Mouse (Mus musculus): Measurements from ENCODE around the gene Actg1. TPM values are rescaled to one million over a fixed set of nuclear protein-coding genes. Genes with fewer than 3 reads are reported as not detected.

Gene Actg1
- 100 to 1,000 TPM; 861 to 883 TPM for total RNA-seq (2021)
- long read RNA-seq, experiment 1, transcript Actg1-206 (7 exons, 1,189 nt): minor isoform, 11 of 831 reads
- long read RNA-seq, experiment 1, transcript Actg1-204 (5 exons, 1,827 nt): minor isoform, 26 of 831 reads
- long read RNA-seq, experiment 1, transcript Actg1-202 (6 exons, 1,952 nt): major isoform, 672 of 831 reads
- long read RNA-seq, experiment 1, partial matches to known transcripts: 80 of 831 reads
- long read RNA-seq, experiment 1, other reads (novel, unspliced or antisense): 42 of 831 reads
- long read RNA-seq, experiment 2, transcript Actg1-206 (7 exons, 1,189 nt): minor isoform, 29 of 961 reads
- long read RNA-seq, experiment 2, transcript Actg1-204 (5 exons, 1,827 nt): minor isoform, 29 of 961 reads
- long read RNA-seq, experiment 2, transcript Actg1-202 (6 exons, 1,952 nt): major isoform, 766 of 961 reads
- long read RNA-seq, experiment 2, partial matches to known transcripts: 77 of 961 reads
- long read RNA-seq, experiment 2, other reads (novel, unspliced or antisense): 60 of 961 reads

- DNase-seq (ENCODE audit: low spot score in 2 of 2): peak; percentile 18 to 88
Measured at GRCm38 (mm10) chr11:120347791-120348683, at the start of gene Actg1. Gene Actg1, minus strand, starts transcription at chr11:120348542.

GRCm38 (mm10) chr11:120397602-120398001 is 49.3 kb upstream of the Actg1 start:
- no peak for DNase-seq (ENCODE audit: low spot score in 2 of 2)

- no peak for DNase-seq (ENCODE audit: low spot score in 2 of 2)
Measured at GRCm38 (mm10) chr11:120395661-120396060, 47.3 kb upstream of the Actg1 start.

DNA sequence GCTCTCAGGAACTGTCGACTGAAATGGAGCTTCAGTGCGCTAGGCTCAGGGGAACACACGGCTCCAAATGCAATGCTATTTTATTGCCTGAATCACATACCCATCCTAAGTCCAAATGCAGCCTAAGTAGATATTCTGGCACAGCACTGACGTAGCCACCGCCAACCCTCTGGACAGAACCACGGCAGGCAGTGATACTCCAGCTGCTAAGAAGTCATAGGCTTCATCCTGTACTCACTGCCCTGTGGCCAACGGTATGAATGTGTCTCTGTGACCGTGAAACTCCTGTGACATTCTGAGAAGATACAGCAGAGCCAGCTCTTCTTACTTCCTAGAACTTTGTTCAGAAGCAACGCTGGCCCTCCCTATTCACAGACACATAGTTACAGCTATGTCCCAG is 40.2 kb upstream of the Actg1 start:
- DNase-seq (ENCODE audit: low spot score in 2 of 2): no peak

GRCm38 (mm10) chr11:120387157-120387556 is 38.8 kb upstream of the Actg1 start:
- no peak for DNase-seq (ENCODE audit: low spot score in 2 of 2)

DNA sequence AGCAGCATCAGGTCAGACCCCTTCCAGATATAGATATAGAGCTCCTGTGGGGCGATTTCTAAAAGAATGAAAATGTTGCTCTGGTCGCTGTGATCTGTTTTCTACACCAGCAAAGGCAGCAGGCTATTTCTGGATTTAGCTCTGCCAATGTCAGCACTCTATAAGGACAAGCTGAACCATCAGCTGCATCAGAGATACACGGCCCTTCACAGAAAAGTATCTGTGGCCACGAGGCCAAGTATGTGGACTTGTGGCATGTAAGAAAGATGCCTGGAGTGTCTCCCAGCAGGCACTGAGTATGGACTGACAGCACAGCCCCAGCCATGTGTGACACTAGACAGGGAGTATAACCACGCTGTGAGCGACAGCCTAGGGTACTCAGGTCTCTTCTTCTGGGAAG is 38.3 kb upstream of the Actg1 start:
- DNase-seq (ENCODE audit: low spot score in 2 of 2): no peak

DNA sequence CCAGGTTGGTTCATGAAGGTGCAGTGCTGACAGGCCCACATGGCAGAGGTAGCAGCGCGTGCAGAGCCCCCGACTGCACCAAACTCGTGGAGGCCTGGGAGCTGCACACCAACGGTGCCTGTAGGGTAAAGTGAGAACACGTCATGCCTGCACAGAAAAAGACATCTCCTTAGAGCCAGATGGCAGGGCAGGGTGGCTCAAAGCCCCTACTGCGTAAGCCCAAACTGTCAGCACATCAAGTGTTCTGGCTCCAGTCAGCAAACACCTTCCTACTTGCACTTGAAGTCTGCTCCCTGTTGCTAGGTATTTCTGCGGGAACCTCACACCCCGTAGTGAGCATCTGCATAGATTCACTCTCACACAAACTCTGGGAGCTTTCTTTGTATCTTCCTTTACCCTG is 34.2 kb upstream of the Actg1 start:
- no peak for DNase-seq (ENCODE audit: low spot score in 2 of 2)

- no peak for DNase-seq (ENCODE audit: low spot score in 2 of 2)
Measured at GRCm38 (mm10) chr11:120381157-120381556, 32.8 kb upstream of the Actg1 start.

DNA sequence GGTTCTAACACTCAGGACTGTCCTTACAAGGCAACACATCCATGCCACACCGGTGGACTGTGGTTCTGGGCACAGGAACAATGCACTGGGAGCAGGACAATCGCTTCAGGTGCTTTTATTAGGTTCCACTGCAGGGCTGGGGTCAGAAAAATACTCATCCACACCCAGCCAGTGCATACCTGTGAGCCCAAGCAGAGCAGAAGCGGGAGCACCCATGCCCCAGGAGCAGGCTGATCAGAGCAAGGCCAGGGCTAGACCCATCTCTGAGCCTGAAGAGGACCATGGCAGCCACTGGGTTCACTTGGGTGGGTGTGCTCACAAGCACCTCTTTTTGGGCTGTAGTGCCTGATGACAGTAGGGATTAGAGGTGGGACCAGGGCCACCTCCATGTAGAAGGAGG is 31.9 kb upstream of the Actg1 start:
- DNase-seq (ENCODE audit: low spot score in 2 of 2): no peak

GRCm38 (mm10) chr11:120378611-120379540 is 30.5 kb upstream of the Actg1 start, which contains the start of gene Faap100:
Gene Faap100, minus strand, starts transcription at chr11:120378764.
- DNase-seq (ENCODE audit: low spot score in 2 of 2): peak; percentile 82 to 90

DNA sequence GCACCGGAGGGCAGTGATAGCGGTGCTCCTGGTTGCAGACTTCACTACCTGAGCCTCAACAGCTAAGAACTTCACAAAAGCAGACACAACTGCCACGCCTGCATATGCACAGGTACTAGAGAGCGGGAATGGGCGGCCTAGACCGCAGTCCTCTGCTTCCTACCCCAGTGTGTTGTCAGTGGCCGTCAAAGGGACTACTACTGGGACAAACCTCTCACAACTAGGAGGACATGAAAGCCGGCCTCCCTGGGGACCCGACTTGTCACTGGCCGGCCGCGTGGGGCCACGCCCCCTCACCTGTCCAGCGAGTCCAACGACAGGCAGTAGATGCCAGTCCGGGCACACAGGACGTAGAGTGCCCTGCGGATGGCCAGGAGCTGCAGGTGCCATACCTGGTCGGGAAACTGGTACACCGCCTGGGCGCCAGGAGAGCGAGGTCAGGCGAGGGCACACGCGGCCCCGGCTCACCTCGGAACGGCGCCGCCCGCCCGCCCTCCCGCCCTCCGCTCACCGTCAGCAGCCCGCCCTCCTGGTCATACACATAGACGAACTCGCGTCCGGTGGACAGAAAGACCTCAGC is 29.8 kb upstream of the Actg1 start:
- peak in 1 of 2 experiments; percentile 47 for DNase-seq (ENCODE audit: low spot score in 2 of 2)

- DNase-seq (ENCODE audit: low spot score in 2 of 2): no peak
Measured at GRCm38 (mm10) chr11:120377337-120377736, 29.0 kb upstream of the Actg1 start.

DNA sequence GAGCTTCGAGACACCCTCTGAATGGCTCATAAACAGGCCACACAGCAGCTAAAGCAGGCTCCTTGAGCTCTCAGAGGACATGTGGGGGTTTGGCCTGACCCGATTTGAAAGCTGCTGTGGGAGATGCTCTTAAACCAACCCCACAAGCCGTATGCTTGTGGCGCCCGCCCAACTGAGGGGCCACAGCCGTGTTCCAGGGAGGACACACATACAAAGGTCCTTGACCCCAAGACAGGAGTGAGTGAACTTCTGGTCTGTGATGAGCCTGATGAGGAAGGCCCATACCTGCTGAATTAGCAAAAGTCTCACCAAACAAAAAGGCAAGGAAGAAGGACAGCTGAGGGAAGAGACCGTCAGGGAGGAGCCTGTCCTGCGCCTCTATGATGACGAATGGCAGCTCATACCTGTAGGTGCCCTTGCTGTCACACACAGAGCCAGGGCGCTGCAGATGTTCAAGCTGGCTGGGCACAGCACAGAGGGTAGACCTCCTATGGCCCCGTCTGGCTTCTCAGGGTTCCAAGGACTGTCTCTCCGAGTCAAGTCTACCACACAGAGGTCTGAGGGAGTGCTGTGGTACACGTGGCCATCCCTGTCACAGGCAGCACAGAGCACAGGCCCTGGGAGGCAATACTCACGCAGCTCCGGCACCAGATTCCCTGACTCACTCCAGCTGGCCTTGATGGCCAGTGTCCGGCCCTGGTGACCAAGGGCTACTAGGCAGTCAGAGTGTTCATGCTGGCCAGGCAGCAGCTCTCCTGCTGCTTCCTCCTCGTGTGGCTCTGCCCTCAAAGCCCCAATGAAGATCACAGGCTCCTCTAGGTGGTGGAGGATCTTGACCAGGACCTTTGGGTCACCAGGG is 28.2 kb upstream of the Actg1 start:
- no peak for DNase-seq (ENCODE audit: low spot score in 2 of 2)

DNA sequence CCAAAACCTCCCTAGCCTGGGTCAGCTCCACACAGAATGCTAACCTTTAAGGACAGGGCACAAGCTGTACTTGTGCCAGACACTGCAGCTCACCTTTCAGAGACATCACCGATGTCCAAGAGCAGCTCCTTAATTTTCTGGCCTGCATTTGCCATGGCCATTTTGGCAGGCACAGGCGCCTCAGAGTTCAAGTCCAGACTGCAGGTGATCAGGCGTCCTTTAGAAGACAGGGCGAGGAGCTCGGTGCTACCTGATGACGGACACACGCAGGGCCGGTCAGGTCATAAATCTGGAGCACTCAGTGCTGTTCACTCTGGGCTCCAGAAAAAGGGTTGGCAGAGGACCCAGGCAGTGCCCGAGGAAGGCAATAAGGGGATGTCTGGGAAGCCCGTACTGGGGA is 27.0 kb upstream of the Actg1 start:
- no peak for DNase-seq (ENCODE audit: low spot score in 2 of 2)

- no peak for DNase-seq (ENCODE audit: low spot score in 2 of 2)
Measured at GRCm38 (mm10) chr11:120373820-120374586, 25.7 kb upstream of the Actg1 start.

DNA sequence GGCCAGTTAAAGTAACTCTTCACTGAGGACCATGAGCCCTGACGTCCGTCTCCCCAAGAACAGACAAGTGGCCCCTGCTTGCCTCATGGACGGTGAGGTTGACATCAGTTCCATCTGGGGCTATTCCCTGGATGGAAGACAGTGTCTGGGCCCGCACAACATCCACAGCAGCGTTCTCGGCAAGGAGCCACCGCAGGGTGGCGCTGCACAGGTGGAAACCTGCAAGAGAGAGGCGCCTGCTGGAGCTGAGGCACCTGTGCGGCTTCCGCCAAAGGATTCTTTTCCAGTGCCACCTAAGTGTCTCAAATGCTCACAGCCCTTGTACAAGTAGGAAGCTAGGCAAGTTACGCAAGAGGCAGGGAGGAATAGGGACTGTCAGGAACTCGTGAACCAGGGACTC is 24.7 kb upstream of the Actg1 start:
- no peak for DNase-seq (ENCODE audit: low spot score in 2 of 2)

GRCm38 (mm10) chr11:120369656-120370055 is 21.3 kb upstream of the Actg1 start:
- DNase-seq (ENCODE audit: low spot score in 2 of 2): peak in 1 of 2 experiments; percentile 69

DNA sequence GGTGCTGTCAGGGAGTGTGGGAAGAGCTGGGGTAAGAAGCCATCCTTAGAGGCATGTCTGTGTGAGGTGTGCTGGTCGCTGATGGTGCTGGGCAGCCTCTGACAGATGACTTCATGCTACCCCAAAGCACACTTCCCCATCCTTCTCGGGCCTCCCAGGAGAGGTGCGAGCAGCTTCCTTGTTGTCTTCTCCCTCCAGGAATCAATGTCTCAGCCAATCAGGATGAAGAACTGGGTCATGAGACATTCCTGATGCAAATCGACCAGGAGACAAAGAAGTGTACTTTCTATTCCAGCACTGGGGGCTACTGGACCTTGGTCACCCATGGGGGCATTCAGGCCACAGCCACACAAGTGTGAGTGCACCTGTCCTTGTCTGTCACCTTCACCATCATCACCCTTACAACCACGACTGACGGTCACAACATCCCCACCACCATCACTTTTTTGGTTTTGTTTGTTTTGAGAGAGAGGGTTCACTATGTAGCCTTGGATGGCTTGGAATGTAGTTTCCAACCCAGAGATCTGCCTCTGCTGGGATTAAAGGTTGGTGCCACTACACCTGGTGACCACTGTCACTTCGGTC is 18.2 kb upstream of the Actg1 start:
- DNase-seq (ENCODE audit: low spot score in 2 of 2): no peak
